Mouse (Mus musculus) brown adipose tissue, adult 24 weeks (tissue): ENCODE measurements around the gene Luzp4. TPM values are rescaled to one million over a fixed set of nuclear protein-coding genes. Genes with fewer than 3 reads are reported as not detected.
"Not testable (repeated sequence)": the region's sequence is repeated elsewhere in the genome, so short reads cannot be mapped to it uniquely, and the experiment has no call there.

Source experiments
- H3K27ac ChIP-seq: fragments of 200-500 bp; replicated peaks from 2 replicates; pipeline ENCODE4 v1.5.1; 2012; ENCODE audit warnings: low read depth, mild to moderate bottlenecking, low read length
- H3K4me1 ChIP-seq: fragments of 200-500 bp; 2 replicates; pipeline ENCODE4 v1.6.1; 2012; ENCODE audit warnings: low read length, mixed read lengths; ENCODE audit not compliant: control insufficient read depth, insufficient read depth, insufficient read length
- H3K4me3 ChIP-seq: fragments of 200-500 bp; 2 replicates; pipeline ENCODE4 v1.5.1; 2012; ENCODE audit warnings: low read depth, mild to moderate bottlenecking, low read length, moderate library complexity; ENCODE audit not compliant: insufficient read depth
- polyA plus RNA-seq: library from polyadenylated mRNA; stranded (reverse); fragments of >200 nt; gene quantifications from 2 replicates; pipeline ENCODE4 v1.2.4, GENCODE M21; 2012; ENCODE audit not compliant: missing spikeins, insufficient read depth, insufficient read length

Gene Luzp4
- not detected in 2 replicates for polyA plus RNA-seq

DNA sequence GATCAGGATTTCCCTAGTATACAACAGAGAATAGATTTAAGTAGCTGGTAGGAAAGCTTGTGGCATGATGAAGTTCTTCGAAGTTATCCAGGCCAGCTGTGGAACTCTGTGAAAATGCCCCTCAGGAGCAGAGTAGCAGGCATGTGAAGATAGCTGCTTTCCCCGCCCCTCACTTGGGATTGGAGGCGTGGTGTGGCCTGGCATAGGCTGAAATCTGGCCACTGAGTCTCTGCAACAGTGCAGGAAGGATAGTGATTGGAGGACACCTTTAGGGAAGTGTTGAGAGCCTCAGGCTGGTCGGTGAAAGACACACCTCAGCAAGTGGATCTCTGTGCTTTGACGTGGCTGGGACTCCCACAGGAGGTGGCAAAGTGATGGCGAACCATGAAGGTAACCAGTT is at the start of gene Luzp4:
TSS of gene Luzp4 (plus strand) at position 301 of the 400 bp plus-strand sequence.
- not testable (repeated sequence) for H3K4me3 ChIP-seq, H3K4me1 ChIP-seq, H3K27ac ChIP-seq

DNA sequence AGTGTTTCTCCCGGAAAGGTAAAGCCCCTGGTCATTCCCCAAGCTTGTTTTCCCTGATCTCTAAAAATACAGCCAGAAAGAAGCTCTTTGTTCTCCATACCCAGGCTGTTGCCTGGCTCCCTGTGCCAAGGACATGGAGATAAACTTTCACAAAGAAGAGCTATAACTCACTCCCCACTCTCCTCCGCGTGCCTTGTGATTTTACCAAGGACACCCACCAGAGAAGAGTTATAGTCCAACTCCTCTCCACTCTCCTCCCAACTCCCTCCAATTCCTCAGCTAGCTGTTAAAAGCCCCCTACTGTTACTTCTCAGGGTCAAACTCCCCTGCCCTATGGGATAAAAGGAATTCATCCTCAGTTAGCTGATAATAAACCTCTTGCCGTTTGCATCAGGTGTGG is 15.6 kb upstream of the Luzp4 start:
- H3K27ac ChIP-seq, H3K4me1 ChIP-seq, H3K4me3 ChIP-seq: not testable (repeated sequence)

Other genes starting within 250 kb of the Luzp4 start
- not detected in 2 replicates for gene Gm8334, start 242.5 kb upstream of the Luzp4 start, polyA plus RNA-seq
- not detected in 2 replicates for gene Gm15127, start 194.0 kb upstream of the Luzp4 start, polyA plus RNA-seq
- gene Ott, start 216.6 kb downstream of the Luzp4 start, polyA plus RNA-seq, result not detected in 2 replicates